In the genomic region with DNA sequence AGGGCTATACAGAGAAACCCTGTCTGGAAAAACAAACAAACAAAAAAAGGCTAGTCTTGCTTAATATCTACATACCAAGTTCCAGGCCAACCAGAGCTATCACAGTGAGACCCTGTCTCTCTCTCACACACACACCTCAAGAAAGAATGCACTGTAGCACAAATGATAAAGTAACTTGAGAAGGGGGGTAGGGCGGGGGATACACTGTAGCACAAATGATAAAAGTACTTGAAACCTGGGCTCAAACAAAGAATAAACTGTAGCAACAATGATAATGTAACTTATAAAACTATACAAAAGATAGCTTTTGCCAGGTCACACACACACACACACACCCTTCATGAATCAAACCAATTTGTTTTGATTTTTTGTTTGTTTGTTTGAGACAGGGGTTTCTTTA, we compare ENCODE assay signal across 17 mouse cellular contexts. TPM values are rescaled to one million over a fixed set of nuclear protein-coding genes. Genes with fewer than 3 reads are reported as not detected.
A peak's percentile ranks its signal among the peaks of the same experiment; 100 is the strongest.
DNase-seq lines count a peak whose midpoint lies in the region; ATAC-seq and TF ChIP-seq lines count a peak whose summit lies in the region.
"Had no signal": no experiment of that assay in that cellular context is flagged by ENCODE, and none has a peak within 500 bp of the region (broad histone marks: within the 10 kb centered on the region; RNA-seq: fewer than 3 reads in every experiment).

No protein-coding gene starts in this region.

- H3K4me1 ChIP-seq in liver, postnatal 0 days (ENCODE audit: insufficient read depth): no peaks in the 10 kb centered on the region
- peaks cover 3 to 12% of the 10 kb centered on the region in 2 experiments; a peak in 2 of 4 replicates for H3K4me1 ChIP-seq in ES-E14 (ENCODE audit: control insufficient read depth in 2 of 2, insufficient read depth in 2 of 2, low read length in 2 of 2, poor library complexity in 1 of 2)
- no peaks in the 10 kb centered on the region for H3K4me1 ChIP-seq in neural tube, embryonic 15.5 days
- H3K4me1 ChIP-seq: embryonic facial prominence, embryonic 12.5 days had no signal

- no peak for ATAC-seq in liver, postnatal 0 days
- peak; percentile 70 for ATAC-seq in megakaryocyte-erythroid progenitor cell, adult 5-6 weeks (replicated peaks; ENCODE audit: low FRiP score, low TSS enrichment, poor library complexity, severe bottlenecking)
- ATAC-seq in neural tube, embryonic 15.5 days (ENCODE audit: low FRiP score): no peak
- ATAC-seq: forebrain, postnatal 0 days; inflammation-experienced regulatory T-cells, adult 6 months had no signal

- H3K27me3 ChIP-seq in liver, postnatal 0 days (ENCODE audit: insufficient read depth, low read length): no peaks in the 10 kb centered on the region
- H3K27me3 ChIP-seq in neural tube, embryonic 15.5 days (replicated peaks): 0 out of 2 replicates have a peak, but pooled peaks cover 3% of the 10 kb centered on the region
- H3K27me3 ChIP-seq: embryonic facial prominence, embryonic 12.5 days had no signal

- no peak overlapping the region for H3K4me2 ChIP-seq in liver, postnatal 0 days (ENCODE audit: low read depth, low read length)
- H3K4me2 ChIP-seq in neural tube, embryonic 15.5 days: no peak overlapping the region
- H3K4me2 ChIP-seq: embryonic facial prominence, embryonic 12.5 days had no signal

- no peak overlapping the region for H3K4me3 ChIP-seq in liver, postnatal 0 days (ENCODE audit: low read depth, low read length)
- H3K4me3 ChIP-seq in ES-E14 (ENCODE audit: insufficient read depth in 1 of 2, low read depth in 1 of 2, low read length in 2 of 2, poor library complexity in 1 of 2, severe bottlenecking in 1 of 2): peak overlapping the region; percentile 25 to 40; a peak in 2 of 4 replicates
- H3K4me3 ChIP-seq in neural tube, embryonic 15.5 days (replicated peaks): no peak overlapping the region
- H3K4me3 ChIP-seq: embryonic facial prominence, embryonic 12.5 days; erythroblast, embryonic 14.5 days; megakaryocyte, embryonic 14.5 days had no signal

- no peak for TF ChIP-seq EP300 in liver, postnatal 0 days (IDR thresholded peaks at IDR 0.05; ENCODE audit: low read depth)

- 67% methylated on average over 1 of the region's 1 CpGs for WGBS in liver, postnatal 0 days (ENCODE audit: insufficient replicate concordance)
- WGBS in neural tube, embryonic 15.5 days: 73% methylated on average over 1 of the region's 1 CpGs

- H3K9ac ChIP-seq in liver, postnatal 0 days (replicated peaks): no peak overlapping the region
- H3K9ac ChIP-seq in ES-E14 (ENCODE audit: insufficient read depth, low read depth, low read length, poor library complexity, severe bottlenecking): peak overlapping the region; percentile 38; the same call in 1 of the 2 replicates
- H3K9ac ChIP-seq in neural tube, embryonic 15.5 days (replicated peaks): no peak overlapping the region
- H3K9ac ChIP-seq: embryonic facial prominence, embryonic 12.5 days; forebrain, postnatal 0 days had no signal

- no peaks in the 10 kb centered on the region for H3K9me3 ChIP-seq in liver, postnatal 0 days (ENCODE audit: low read length)
- H3K9me3 ChIP-seq in ES-E14 (ENCODE audit: control insufficient read depth, insufficient read depth, low read depth, low read length): no peaks in the 10 kb centered on the region
- no peaks in the 10 kb centered on the region for H3K9me3 ChIP-seq in neural tube, embryonic 15.5 days (replicated peaks)
- H3K9me3 ChIP-seq: embryonic facial prominence, embryonic 12.5 days; megakaryocyte, embryonic 14.5 days had no signal

- no peaks in the 10 kb centered on the region for H3K36me3 ChIP-seq in liver, postnatal 0 days (replicated peaks; ENCODE audit: insufficient read depth, low read length)
- no peaks in the 10 kb centered on the region; the same call in 1 of the 2 replicates for H3K36me3 ChIP-seq in ES-E14 (ENCODE audit: control insufficient read depth, insufficient read depth, low read length, poor library complexity, severe bottlenecking)
- H3K36me3 ChIP-seq in neural tube, embryonic 15.5 days: no peaks in the 10 kb centered on the region
- H3K36me3 ChIP-seq: embryonic facial prominence, embryonic 12.5 days had no signal

- no peak for TF ChIP-seq CTCF in liver, postnatal 0 days (IDR thresholded peaks at IDR 0.05; ENCODE audit: low read depth)

- peak; percentile 5 for DNase-seq in liver
- DNase-seq in liver, postnatal 0 days: no peak
- no peak for DNase-seq in ES-E14 (ENCODE audit: low read depth, low spot score)
- peak; percentile 74 for DNase-seq in ZHBTc4 (ENCODE audit: low read depth, low spot score)
- no peak for DNase-seq in urinary bladder, postnatal 4 days (ENCODE audit: low spot score in 2 of 2)
- DNase-seq: adrenal gland, adult 2 months; cerebellum, adult 9-11 months; forebrain, postnatal 0 days; kidney, postnatal 4 days; lung, postnatal 14 days; thymus, adult 2 months had no signal

- in situ Hi-C loops in ES-E14 (cut with MboI; ENCODE audit: low sequenced_read_pairs in 2 of 2, unreplicated experiment in 2 of 2): no loop called here

- H3K27ac ChIP-seq in liver, postnatal 0 days (ENCODE audit: low read depth): no peak overlapping the region
- H3K27ac ChIP-seq in ES-E14 (ENCODE audit: insufficient read depth, low read depth, low read length, poor library complexity, severe bottlenecking): peak overlapping the region; percentile 90
- H3K27ac ChIP-seq in neural tube, embryonic 15.5 days (replicated peaks): no peak overlapping the region
- H3K27ac ChIP-seq: embryonic facial prominence, embryonic 12.5 days had no signal

TF ChIP-seq in ES-E14, 5 proteins besides CTCF, POLR2A, EP300 and RAD21:
- no peak for TF ChIP-seq CHD2 (IDR thresholded peaks at IDR 0.05; ENCODE audit: low read depth, low read length)
- TF ChIP-seq HCFC1 (IDR thresholded peaks at IDR 0.05; ENCODE audit: borderline replicate concordance, insufficient read depth, low read length): no peak
- no peak for TF ChIP-seq ZC3H11A (IDR thresholded peaks at IDR 0.05; ENCODE audit: borderline replicate concordance, low read depth, low read length)
- TF ChIP-seq MAFK (IDR thresholded peaks at IDR 0.05; ENCODE audit: insufficient read depth, low read depth, low read length): no peak
- no peak for TF ChIP-seq ZNF384 (IDR thresholded peaks at IDR 0.05; ENCODE audit: low read depth, low read length)

RNA-seq across cellular contexts. Expression of gene Txlng, which starts 2.3 kb away (rescaled TPM):
- 7.4 and 7.6 TPM in 2 replicates for polyA plus RNA-seq in liver, postnatal 0 days (2015; fragmentation: Nextera tagmentation; extraction: Ambion mirVana)
- total RNA-seq in ES-E14 (2012; rRNA removed): 36.5 and 42.4 TPM in 2 replicates
- total RNA-seq in megakaryocyte-erythroid progenitor cell, adult 5-6 weeks (2014; fragmentation: Nextera tagmentation): 21.0 and 27.3 TPM in 2 replicates
- 49.8 and 64.6 TPM in 2 replicates for total RNA-seq in megakaryocyte-erythroid progenitor cell, adult 5-6 weeks (2017)
- 11.1 and 14.1 TPM in 2 replicates for polyA plus RNA-seq in neural tube, embryonic 15.5 days (2015; fragmentation: Nextera tagmentation; extraction: Ambion mirVana)

RNA-seq across cellular contexts. Expression of gene Syap1, which starts 56.7 kb away (rescaled TPM):
- polyA plus RNA-seq in liver, postnatal 0 days (2015; fragmentation: Nextera tagmentation; extraction: Ambion mirVana): 20.5 and 21.5 TPM in 2 replicates
- total RNA-seq in ES-E14 (2012; rRNA removed): 7.1 and 11.8 TPM in 2 replicates
- total RNA-seq in megakaryocyte-erythroid progenitor cell, adult 5-6 weeks (2014; fragmentation: Nextera tagmentation): 11.9 and 15.8 TPM in 2 replicates
- 34.9 and 45.0 TPM in 2 replicates for total RNA-seq in megakaryocyte-erythroid progenitor cell, adult 5-6 weeks (2017)
- polyA plus RNA-seq in neural tube, embryonic 15.5 days (2015; fragmentation: Nextera tagmentation; extraction: Ambion mirVana): 31.3 and 32.4 TPM in 2 replicates

Comparison
In these comparisons a context has a peak if more than half of its experiments do, and no peak if none do; other contexts are left out.
1. DNase-seq: peak in liver (single experiment) and ZHBTc4 (single experiment); none in liver, postnatal 0 days (single experiment), ES-E14 (single experiment) and urinary bladder, postnatal 4 days (0 of 2).
2. H3K4me3 ChIP-seq: peak in ES-E14 (2 of 2); none in liver, postnatal 0 days (single experiment) and neural tube, embryonic 15.5 days (single experiment).